Mouse (Mus musculus) forebrain, embryonic 15.5 days (tissue): Measurements from ENCODE around the gene Tmem121. TPM values are rescaled to one million over a fixed set of nuclear protein-coding genes. Genes with fewer than 3 reads are reported as not detected.
A peak's percentile ranks its signal among the peaks of the same experiment; 100 is the strongest.

ENCODE experiments used
- ATAC-seq: fragments of 200-750 bp; cut with Nextera tagmentation; replicated peaks from 2 replicates; pipeline ENCODE4 v1.8.0; 2017; ENCODE audit warnings: mild to moderate bottlenecking, moderate TSS enrichment, moderate library complexity
- H3K27ac ChIP-seq: fragments of 300-500 bp; sonication (generic); replicated peaks from 2 replicates; pipeline ENCODE4 v1.5.1; 2015; ENCODE audit warnings: mild to moderate bottlenecking, inconsistent platforms
- H3K27me3 ChIP-seq: fragments of 300-500 bp; sonication (generic); 2 replicates; pipeline ENCODE4 v1.6.1; 2015; ENCODE audit warnings: inconsistent platforms
- H3K36me3 ChIP-seq: fragments of 300-500 bp; sonication (generic); 2 replicates; pipeline ENCODE4 v1.6.1; 2015; ENCODE audit warnings: mild to moderate bottlenecking, inconsistent platforms
- H3K4me1 ChIP-seq: fragments of 300-500 bp; sonication (generic); 2 replicates; pipeline ENCODE4 v1.6.1; 2015; ENCODE audit warnings: inconsistent platforms
- H3K4me2 ChIP-seq: fragments of 300-500 bp; sonication (generic); replicated peaks from 2 replicates; pipeline ENCODE4 v1.6.1; 2015; ENCODE audit warnings: mild to moderate bottlenecking, inconsistent platforms
- H3K4me3 ChIP-seq: fragments of 300-500 bp; sonication (generic); 2 replicates; pipeline ENCODE4 v1.5.1; 2015; ENCODE audit warnings: mild to moderate bottlenecking, inconsistent platforms
- H3K9ac ChIP-seq: fragments of 300-500 bp; sonication (generic); replicated peaks from 2 replicates; pipeline ENCODE4 v1.6.1; 2015; ENCODE audit warnings: mild to moderate bottlenecking, inconsistent platforms
- H3K9me3 ChIP-seq: fragments of 300-500 bp; sonication (generic); 2 replicates; pipeline ENCODE4 v1.6.1; 2016; ENCODE audit warnings: inconsistent platforms
- WGBS: fragments of 180-500 bp; shearing (Covaris S2); methylation state at CpG from one replicate; pipeline ENCODE4 v1.1.7; 2015; ENCODE audit warnings: mixed read lengths; 5-methylcytosine and 5-hydroxymethylcytosine counted together
- polyA plus RNA-seq: library from polyadenylated mRNA; unstranded; fragments of >200 nt; fragmentation: Nextera tagmentation; extraction: Ambion mirVana; gene quantifications from 2 replicates; pipeline ENCODE4 v1.2.1, GENCODE M21; 2015

Tmem121 gene
- polyA plus RNA-seq, 1 experiment from 2014 or later, result 41.1 TPM

- Histone ChIP-seq H3K36me3 (peaks cover 18% of the 10 kb centered on the region), H3K4me3 (peak overlapping the region; percentile 70), H3K4me2 (peak overlapping the region; percentile 62), H3K9ac (peak overlapping the region; percentile 51), H3K27me3 (no peaks in the 10 kb centered on the region), H3K27ac (no peak overlapping the region), H3K9me3 (no peaks in the 10 kb centered on the region), H3K4me1 (peaks cover 51% of the 10 kb centered on the region)
- WGBS, result 64% methylated on average over 7 of the region's 7 CpGs
- ATAC-seq, result no peak
Measured at GRCm38 (mm10) chr12:113143164-113143563, 42.6 kb upstream of the Tmem121 start.

- no peak overlapping the region for H3K9ac ChIP-seq
- H3K36me3 ChIP-seq, result peaks cover 18% of the 10 kb centered on the region
- H3K27ac ChIP-seq, result no peak overlapping the region
- no peak for ATAC-seq
- no peak overlapping the region for H3K4me2 ChIP-seq
- no peak overlapping the region for H3K4me3 ChIP-seq
- H3K4me1 ChIP-seq, result peaks cover 44% of the 10 kb centered on the region
- H3K9me3 ChIP-seq, result no peaks in the 10 kb centered on the region
- no peaks in the 10 kb centered on the region for H3K27me3 ChIP-seq
- 83% methylated on average over 20 of the region's 20 CpGs for WGBS
Measured at GRCm38 (mm10) chr12:113144001-113144756, 41.6 kb upstream of the Tmem121 start.

DNA sequence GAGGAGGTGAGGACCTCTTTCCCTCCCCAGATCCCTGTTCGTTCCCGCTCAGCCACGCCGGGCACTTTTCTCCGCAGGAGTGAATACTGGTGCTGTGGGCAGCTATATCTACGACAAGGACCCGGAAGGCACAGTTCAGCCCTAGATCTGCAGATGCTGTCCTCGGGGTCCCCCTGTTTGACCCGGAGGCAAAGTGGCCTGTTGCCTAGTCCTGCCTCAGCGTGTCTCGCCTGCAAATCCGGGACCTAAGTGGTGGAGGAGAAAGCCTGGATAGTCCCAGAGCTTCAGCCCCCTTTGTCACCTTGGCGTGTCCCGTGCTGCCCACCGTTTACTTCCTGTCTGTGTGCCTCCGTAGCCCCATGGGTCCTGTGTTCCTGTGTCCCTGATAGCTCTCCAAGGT, 40.8 kb upstream of the Tmem121 start:
- peaks cover 18% of the 10 kb centered on the region for H3K36me3 ChIP-seq
- 94% methylated on average over 16 of the region's 16 CpGs for WGBS
- H3K9ac ChIP-seq, result no peak overlapping the region
- H3K4me1 ChIP-seq, result peaks cover 37% of the 10 kb centered on the region
- ATAC-seq, result no peak
- H3K4me2 ChIP-seq, result no peak overlapping the region
- no peaks in the 10 kb centered on the region for H3K9me3 ChIP-seq
- no peaks in the 10 kb centered on the region for H3K27me3 ChIP-seq
- H3K27ac ChIP-seq, result no peak overlapping the region
- no peak overlapping the region for H3K4me3 ChIP-seq

- Histone ChIP-seq H3K9me3 (no peaks in the 10 kb centered on the region), H3K4me1 (peaks cover 36% of the 10 kb centered on the region), H3K36me3 (peaks cover 18% of the 10 kb centered on the region), H3K9ac (no peak overlapping the region), H3K4me3 (no peak overlapping the region), H3K4me2 (no peak overlapping the region), H3K27me3 (0 out of 2 replicates have a peak, but pooled peaks cover 3% of the 10 kb centered on the region), H3K27ac (no peak overlapping the region)
- 89% methylated on average over 5 of the region's 5 CpGs for WGBS
- ATAC-seq, result no peak
Measured at GRCm38 (mm10) chr12:113145591-113145990, 40.1 kb upstream of the Tmem121 start.

GRCm38 (mm10) chr12:113146112-113147057, 39.3 kb upstream of the Tmem121 start, which contains the start of gene Crip1:
Gene Crip1 (plus strand): TSS chr12:113146316.
- ATAC-seq, result no peak
- Histone ChIP-seq H3K27me3 (peaks cover 5% of the 10 kb centered on the region; the same call in 1 of the 2 replicates), H3K36me3 (peaks cover 18% of the 10 kb centered on the region), H3K4me2 (peak within 1 kb of the TSS; percentile 11; the same call in 1 of the 2 replicates), H3K9ac (no peak within 1 kb of the TSS), H3K4me1 (peaks cover 29% of the 10 kb centered on the region), H3K4me3 (no peak within 1 kb of the TSS), H3K27ac (peak within 1 kb of the TSS; percentile 22; the same call in 1 of the 2 replicates), H3K9me3 (no peaks in the 10 kb centered on the region)
- 10% methylated on average over 45 of the region's 45 CpGs for WGBS

DNA sequence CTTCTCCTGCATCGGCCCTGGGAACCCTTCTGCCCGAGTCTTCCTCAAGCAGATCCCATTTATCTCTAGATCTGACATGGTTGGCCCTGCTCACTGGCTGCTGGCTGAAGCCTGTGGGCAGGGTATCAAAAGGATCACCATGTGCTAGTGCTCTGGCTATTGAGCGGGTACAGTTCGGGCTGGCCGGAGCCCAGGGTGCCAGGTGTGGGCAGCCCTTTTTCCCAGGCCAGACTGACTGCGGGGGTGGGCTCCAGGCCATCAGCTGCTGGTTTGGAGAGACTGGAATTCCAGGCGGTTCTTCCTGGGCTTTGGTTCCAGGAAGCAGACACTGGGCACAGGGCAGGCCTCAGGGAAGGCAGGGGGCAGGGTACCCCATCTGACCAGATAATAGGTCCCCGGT, 38.2 kb upstream of the Tmem121 start:
- WGBS, result 89% methylated on average over 8 of the region's 8 CpGs
- Histone ChIP-seq H3K4me2 (no peak overlapping the region), H3K4me1 (peaks cover 28% of the 10 kb centered on the region), H3K9me3 (no peaks in the 10 kb centered on the region), H3K4me3 (no peak overlapping the region), H3K9ac (no peak overlapping the region), H3K36me3 (peaks cover 18% of the 10 kb centered on the region), H3K27ac (no peak overlapping the region), H3K27me3 (peaks cover 5% of the 10 kb centered on the region; the same call in 1 of the 2 replicates)
- ATAC-seq, result no peak

- Histone ChIP-seq H3K27ac (no peak overlapping the region), H3K4me1 (peaks cover 18% of the 10 kb centered on the region), H3K4me3 (no peak overlapping the region), H3K9ac (no peak overlapping the region), H3K36me3 (peaks cover 16% of the 10 kb centered on the region), H3K4me2 (no peak overlapping the region), H3K9me3 (no peaks in the 10 kb centered on the region), H3K27me3 (peaks cover 5% of the 10 kb centered on the region; the same call in 1 of the 2 replicates)
- WGBS, result 37% methylated on average over 16 of the region's 16 CpGs
- ATAC-seq, result no peak
Measured at GRCm38 (mm10) chr12:113148381-113149035, 37.2 kb upstream of the Tmem121 start.

- Histone ChIP-seq H3K27ac (no peak overlapping the region), H3K4me1 (peaks cover 16% of the 10 kb centered on the region), H3K27me3 (peaks cover 5% of the 10 kb centered on the region; the same call in 1 of the 2 replicates), H3K36me3 (peaks cover 10% of the 10 kb centered on the region; the same call in 1 of the 2 replicates), H3K9ac (no peak overlapping the region), H3K4me2 (no peak overlapping the region), H3K9me3 (no peaks in the 10 kb centered on the region), H3K4me3 (no peak overlapping the region)
- no peak for ATAC-seq
- 48% methylated on average over 4 of the region's 4 CpGs for WGBS
Measured at GRCm38 (mm10) chr12:113149341-113149740, 36.4 kb upstream of the Tmem121 start.

- ATAC-seq, result no peak
- H3K4me2 ChIP-seq, result no peak overlapping the region
- H3K9me3 ChIP-seq, result no peaks in the 10 kb centered on the region
- H3K4me3 ChIP-seq, result no peak overlapping the region
- H3K27me3 ChIP-seq, result peaks cover 5% of the 10 kb centered on the region; the same call in 1 of the 2 replicates
- 80% methylated on average over 3 of the region's 3 CpGs for WGBS
- H3K4me1 ChIP-seq, result peaks cover 18% of the 10 kb centered on the region
- H3K27ac ChIP-seq, result no peak overlapping the region
- H3K9ac ChIP-seq, result no peak overlapping the region
- H3K36me3 ChIP-seq, result peaks cover 4% of the 10 kb centered on the region; the same call in 1 of the 2 replicates
Measured at GRCm38 (mm10) chr12:113149896-113150295, 35.8 kb upstream of the Tmem121 start.

GRCm38 (mm10) chr12:113150591-113150990, 35.1 kb upstream of the Tmem121 start:
- 91% methylated on average over 4 of the region's 4 CpGs for WGBS
- Histone ChIP-seq H3K27me3 (peaks cover 5% of the 10 kb centered on the region; the same call in 1 of the 2 replicates), H3K4me3 (no peak overlapping the region), H3K9ac (no peak overlapping the region), H3K27ac (no peak overlapping the region), H3K36me3 (no peaks in the 10 kb centered on the region), H3K4me2 (no peak overlapping the region), H3K4me1 (peaks cover 25% of the 10 kb centered on the region), H3K9me3 (no peaks in the 10 kb centered on the region)
- ATAC-seq, result no peak

DNA sequence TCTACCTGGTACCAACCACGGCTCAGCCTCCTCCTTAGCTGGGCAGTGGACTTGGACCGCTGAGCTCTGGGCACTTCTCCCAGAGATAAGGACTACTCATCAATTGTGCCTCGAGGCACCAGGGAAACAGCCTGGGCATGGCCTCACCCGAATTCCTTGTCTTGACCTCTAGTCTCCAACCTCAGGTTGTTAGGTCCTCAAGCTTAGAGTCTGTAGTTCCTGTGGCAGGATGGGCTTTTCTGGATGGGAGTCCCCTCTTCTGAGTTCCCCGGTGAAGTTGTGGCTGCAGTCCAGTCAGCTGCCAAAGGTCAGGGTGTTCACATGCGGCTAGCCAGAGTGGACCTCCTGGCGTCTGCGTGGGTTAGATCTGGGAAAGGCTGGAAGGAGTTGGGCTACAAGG, 34.7 kb upstream of the Tmem121 start:
- 0 out of 2 replicates have a peak overlapping the region, but pooled peaks have one; percentile 78 for H3K4me2 ChIP-seq
- whole genome bisulfite sequencing, result 85% methylated on average over 8 of the region's 8 CpGs
- H3K27me3 ChIP-seq, result peaks cover 5% of the 10 kb centered on the region; the same call in 1 of the 2 replicates
- H3K4me1 ChIP-seq, result peaks cover 26% of the 10 kb centered on the region
- H3K27ac ChIP-seq, result no peak overlapping the region
- H3K4me3 ChIP-seq, result no peak overlapping the region
- H3K36me3 ChIP-seq, result no peaks in the 10 kb centered on the region
- ATAC-seq, result no peak
- H3K9ac ChIP-seq, result no peak overlapping the region
- no peaks in the 10 kb centered on the region for H3K9me3 ChIP-seq
